Mouse (Mus musculus) skeletal muscle tissue, postnatal 0 days (tissue): Measurements from ENCODE around the gene Serpine2. TPM values are rescaled to one million over a fixed set of nuclear protein-coding genes. Genes with fewer than 3 reads are reported as not detected.

ENCODE experiments used
- polyA plus RNA-seq: library from polyadenylated mRNA; unstranded; fragments of >200 nt; fragmentation: Nextera tagmentation; extraction: Ambion mirVana; gene quantifications from 2 replicates; pipeline ENCODE4 v1.2.1, GENCODE M21; 2015

The Serpine2 gene
- 73.2 and 77.1 TPM in 2 replicates for polyA plus RNA-seq

DNA sequence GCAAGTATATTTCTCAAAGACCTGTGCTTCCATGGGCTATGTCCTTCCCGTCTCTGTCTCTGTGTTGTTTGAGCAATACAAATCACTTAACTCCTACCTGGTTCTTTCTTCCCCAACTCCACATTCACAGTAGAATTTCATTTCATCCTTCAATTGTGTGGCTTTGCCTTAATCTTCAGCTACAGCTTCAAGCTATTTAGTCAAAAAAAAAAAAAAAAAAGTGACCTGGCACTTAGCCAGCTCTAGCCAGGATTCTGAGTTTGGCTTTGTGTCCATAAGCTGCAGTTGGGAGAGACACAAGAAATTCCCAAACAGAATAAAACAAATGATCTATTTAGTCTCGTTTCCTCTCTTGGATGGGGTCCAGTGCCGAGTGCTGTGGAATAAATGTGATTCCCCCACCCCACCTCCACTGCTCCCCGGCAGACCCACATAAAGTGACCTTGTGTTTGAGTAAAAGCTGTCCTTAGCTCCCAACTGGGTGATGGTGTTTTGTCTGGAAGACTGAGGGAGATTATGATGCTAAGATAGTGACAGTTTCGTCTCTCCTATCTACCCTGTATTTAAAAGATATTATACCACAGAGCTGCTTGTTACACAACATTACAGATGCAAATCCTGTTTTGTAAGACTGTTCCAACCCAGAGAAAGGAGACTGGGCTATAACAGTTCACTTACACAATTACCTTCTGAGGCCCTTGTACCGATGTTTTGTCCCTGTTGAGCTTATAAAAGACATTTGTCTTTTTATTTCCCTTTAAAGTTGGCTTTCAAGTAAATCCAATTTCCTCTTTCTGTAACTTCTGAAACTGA, at the start of gene Serpine2:
Gene Serpine2, minus strand, starts transcription at position 51 of the 813 bp plus-strand sequence.

GRCm38 (mm10) chr1:79775927-79776458, 85.0 kb downstream of the Serpine2 start, which contains the start of the genes Mrpl44 and Wdfy1:
TSS of gene Mrpl44 (plus strand) at chr1:79776018.
TSS of gene Wdfy1 (minus strand) at chr1:79776143.

Other genes starting within 250 kb of the Serpine2 start
- not detected in 2 replicates for gene Ap1s3, start 189.2 kb downstream of the Serpine2 start, polyA plus RNA-seq
- 56.2 and 60.2 TPM in 2 replicates for gene Mrpl44, start 85.2 kb downstream of the Serpine2 start, polyA plus RNA-seq
- 31.5 and 33.3 TPM in 2 replicates for gene Wdfy1, start 85.0 kb downstream of the Serpine2 start, polyA plus RNA-seq